19 mouse cellular contexts compared by ENCODE assay signal in the genomic region with DNA sequence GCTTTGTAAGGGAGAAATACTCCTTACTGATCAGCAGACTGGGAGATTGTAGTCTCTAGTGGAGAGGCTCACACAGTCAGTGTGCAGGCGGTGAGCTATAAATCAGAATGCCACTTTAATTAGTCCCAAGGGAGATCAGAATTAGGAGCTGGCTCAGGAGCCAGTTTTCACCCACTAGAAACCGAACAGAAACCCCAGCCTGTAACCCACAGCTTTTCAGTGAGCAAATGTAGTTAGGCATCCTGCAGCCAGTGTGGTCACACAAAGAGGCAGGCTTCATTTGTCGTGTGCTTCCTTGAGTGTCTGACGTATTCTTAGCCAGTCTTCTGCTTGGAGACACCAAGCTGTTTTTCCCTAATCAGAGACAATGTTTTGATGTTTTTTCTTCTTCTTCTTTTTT.
"Had no signal": no experiment of that assay in that cellular context is flagged by ENCODE, and none has a peak within 500 bp of the region (broad histone marks: within the 10 kb centered on the region; RNA-seq: fewer than 3 reads in every experiment).

No protein-coding gene starts in this region.

- H3K27ac ChIP-seq: kidney, embryonic 15.5 days; layer of hippocampus, adult 2 months; limb, embryonic 10.5 days; limb, embryonic 13.5 days; liver, embryonic 12.5 days; liver, embryonic 15.5 days; midbrain, embryonic 10.5 days; midbrain, embryonic 13.5 days had no signal

- H3K9me3 ChIP-seq: kidney, embryonic 15.5 days; limb, embryonic 10.5 days; limb, embryonic 13.5 days; liver, embryonic 12.5 days; liver, embryonic 15.5 days; midbrain, embryonic 10.5 days; midbrain, embryonic 13.5 days had no signal

- H3K27me3 ChIP-seq: kidney, embryonic 15.5 days; limb, embryonic 13.5 days; liver, embryonic 12.5 days; liver, embryonic 15.5 days; midbrain, embryonic 13.5 days had no signal

- H3K4me2 ChIP-seq: kidney, embryonic 15.5 days; limb, embryonic 13.5 days; liver, embryonic 12.5 days; liver, embryonic 15.5 days; midbrain, embryonic 13.5 days had no signal

- H3K4me3 ChIP-seq: kidney, embryonic 15.5 days; layer of hippocampus, adult 2 months; limb, embryonic 10.5 days; limb, embryonic 13.5 days; liver, embryonic 12.5 days; liver, embryonic 15.5 days; midbrain, embryonic 10.5 days; midbrain, embryonic 13.5 days; myocyte had no signal

- H3K9ac ChIP-seq: kidney, embryonic 15.5 days; limb, embryonic 13.5 days; liver, embryonic 12.5 days; liver, embryonic 15.5 days; midbrain, embryonic 13.5 days had no signal

- DNase-seq: kidney, adult 11 months; kidney, adult 8-10 months; kidney, postnatal 14 days; liver; lung, adult 2 months; lung, postnatal 14 days; lung, postnatal 4 days; thymus, adult 18-20 months; thymus, postnatal 36 days had no signal

- ATAC-seq: liver, embryonic 12.5 days; midbrain, embryonic 13.5 days; midbrain, embryonic 16.5 days had no signal

- H3K4me1 ChIP-seq: kidney, embryonic 15.5 days; limb, embryonic 10.5 days; limb, embryonic 13.5 days; liver, embryonic 12.5 days; liver, embryonic 15.5 days; midbrain, embryonic 13.5 days had no signal
